In the genomic region with DNA sequence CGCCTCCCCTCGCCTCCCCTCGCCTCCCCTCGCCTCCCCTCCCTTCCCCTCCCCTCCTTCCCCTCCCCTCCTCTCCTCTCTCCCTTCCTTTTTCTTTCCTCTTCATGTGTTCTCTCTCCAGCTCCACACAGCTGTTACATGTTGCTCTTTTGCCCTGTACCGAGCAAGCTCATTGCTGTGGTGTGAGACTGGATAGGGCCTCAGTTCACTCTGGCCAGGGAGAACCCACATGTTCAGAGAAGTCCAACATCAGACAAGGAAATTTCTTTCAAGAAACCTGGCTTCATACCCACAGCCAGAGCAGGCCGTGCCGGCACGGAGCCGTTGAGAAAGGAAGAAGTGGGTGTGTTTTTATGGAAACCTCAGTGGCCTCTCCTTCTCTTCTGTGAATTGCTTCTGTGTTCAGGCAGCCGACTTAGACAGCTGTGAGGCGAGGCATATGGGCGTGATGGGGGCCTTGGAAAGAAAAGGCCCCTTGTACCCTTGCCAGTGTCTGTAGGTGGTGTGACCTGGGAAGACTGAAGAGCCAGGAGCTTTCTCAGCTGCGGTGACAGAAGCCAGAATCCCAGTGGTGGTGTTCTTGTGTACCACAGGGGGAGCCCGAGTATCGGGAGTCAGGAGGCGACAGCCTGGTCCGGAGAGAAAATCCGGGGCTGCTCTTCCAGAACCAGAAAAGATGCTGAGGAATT, we compare ENCODE assay signal across 9 mouse cellular contexts. TPM values are rescaled to one million over a fixed set of nuclear protein-coding genes. Genes with fewer than 3 reads are reported as not detected.
DNase-seq lines count a peak whose midpoint lies in the region; ATAC-seq and TF ChIP-seq lines count a peak whose summit lies in the region.
"Had no signal": no experiment of that assay in that cellular context is flagged by ENCODE, and none has a peak within 500 bp of the region (broad histone marks: within the 10 kb centered on the region; RNA-seq: fewer than 3 reads in every experiment).

No protein-coding gene starts in this region.

- H3K9me3 ChIP-seq in heart, embryonic 12.5 days (replicated peaks) = no peaks in the 10 kb centered on the region
- H3K9me3 ChIP-seq in ES-E14 (ENCODE audit: control insufficient read depth, insufficient read depth, low read depth, low read length) = no peaks in the 10 kb centered on the region
- no peaks in the 10 kb centered on the region for H3K9me3 ChIP-seq in limb, embryonic 12.5 days

- H3K4me3 ChIP-seq in heart, embryonic 12.5 days = no peak overlapping the region
- no peak overlapping the region for H3K4me3 ChIP-seq in ES-E14 (ENCODE audit: insufficient read depth in 1 of 2, low read depth in 1 of 2, low read length in 2 of 2, poor library complexity in 1 of 2, severe bottlenecking in 1 of 2)
- H3K4me3 ChIP-seq in limb, embryonic 12.5 days (replicated peaks) = no peak overlapping the region
- H3K4me3 ChIP-seq in thymus, adult 2 months (ENCODE audit: control insufficient read depth, insufficient read depth, low read length) = no peak overlapping the region

- H3K9ac ChIP-seq in heart, embryonic 12.5 days = no peak overlapping the region
- H3K9ac ChIP-seq in ES-E14 (ENCODE audit: insufficient read depth, low read depth, low read length, poor library complexity, severe bottlenecking) = no peak overlapping the region
- no peak overlapping the region for H3K9ac ChIP-seq in limb, embryonic 12.5 days (replicated peaks)

- WGBS in heart, embryonic 12.5 days = 65% methylated on average over 14 of the region's 18 CpGs
- WGBS in limb, embryonic 12.5 days = 60% methylated on average over 15 of the region's 18 CpGs
- 76% methylated on average over 15 of the region's 18 CpGs for WGBS in thymus, adult 2 months

- no peaks in the 10 kb centered on the region for H3K36me3 ChIP-seq in heart, embryonic 12.5 days
- no peaks in the 10 kb centered on the region for H3K36me3 ChIP-seq in ES-E14 (ENCODE audit: control insufficient read depth, insufficient read depth, low read length, poor library complexity, severe bottlenecking)
- H3K36me3 ChIP-seq in limb, embryonic 12.5 days = no peaks in the 10 kb centered on the region
- H3K36me3 ChIP-seq in thymus, adult 2 months (ENCODE audit: control insufficient read depth, insufficient read depth, low read length) = no peaks in the 10 kb centered on the region
- H3K36me3 ChIP-seq: G1E had no signal

- H3K27me3 ChIP-seq in heart, embryonic 12.5 days (replicated peaks) = no peaks in the 10 kb centered on the region
- H3K27me3 ChIP-seq in limb, embryonic 12.5 days = no peaks in the 10 kb centered on the region
- H3K27me3 ChIP-seq in thymus, adult 2 months (ENCODE audit: control insufficient read depth, insufficient read depth, low read length) = no peaks in the 10 kb centered on the region

- no peak overlapping the region for H3K4me2 ChIP-seq in heart, embryonic 12.5 days
- H3K4me2 ChIP-seq in limb, embryonic 12.5 days = no peak overlapping the region

- in situ Hi-C loops in ES-E14 (cut with MboI; ENCODE audit: low sequenced_read_pairs in 2 of 2, unreplicated experiment in 2 of 2) = loop anchor here in 1 of 2 experiments (25.0 kb wide), 1 partner anchor 303 kb away; a partner anchor contains a TSS

- H3K4me1 ChIP-seq in heart, embryonic 12.5 days (replicated peaks) = 0 out of 2 replicates have a peak, but pooled peaks cover 6% of the 10 kb centered on the region
- 0 out of 4 replicates have a peak, but pooled peaks cover 0 to 2% of the 10 kb centered on the region in 2 experiments for H3K4me1 ChIP-seq in ES-E14 (ENCODE audit: control insufficient read depth in 2 of 2, insufficient read depth in 2 of 2, low read length in 2 of 2, poor library complexity in 1 of 2)
- peaks cover 17% of the 10 kb centered on the region for H3K4me1 ChIP-seq in limb, embryonic 12.5 days (replicated peaks)
- H3K4me1 ChIP-seq in thymus, adult 2 months (replicated peaks; ENCODE audit: control insufficient read depth, insufficient read depth, low read length) = no peaks in the 10 kb centered on the region

- H3K27ac ChIP-seq in heart, embryonic 12.5 days (ENCODE audit: poor library complexity, severe bottlenecking) = no peak overlapping the region
- no peak overlapping the region for H3K27ac ChIP-seq in ES-E14 (ENCODE audit: insufficient read depth, low read depth, low read length, poor library complexity, severe bottlenecking)
- H3K27ac ChIP-seq in limb, embryonic 12.5 days = peak overlapping the region; percentile 78
- no peak overlapping the region for H3K27ac ChIP-seq in thymus, adult 2 months (ENCODE audit: control insufficient read depth, insufficient read depth, low read length)

- intact Hi-C loops in heart, postnatal 36 days (cut with DNase I) = loop anchor here (10.0 kb wide), 2 partner anchors 535 to 635 kb away; a partner anchor contains a TSS

- DNase-seq in heart, adult 18-20 months = peak; percentile 33 to 49
- DNase-seq in ES-E14 (ENCODE audit: low read depth, low spot score) = peak; percentile 36
- peak; percentile 65 to 76 for DNase-seq in cerebellum, postnatal 14 days
- peak; percentile 25 to 30 for DNase-seq in heart, postnatal 36 days
- DNase-seq in thymus, adult 2 months = no peak

- ATAC-seq in heart, embryonic 12.5 days (ENCODE audit: insufficient number of reproducible peaks, low FRiP score) = no peak
- ATAC-seq in limb, embryonic 12.5 days (ENCODE audit: insufficient number of reproducible peaks, insufficient read depth, low FRiP score, low TSS enrichment, low read depth) = no peak
- ATAC-seq in megakaryocyte progenitor cell, adult 5-6 weeks (replicated peaks; ENCODE audit: poor library complexity) = no peak

- no peak for TF ChIP-seq POLR2A in thymus, adult 2 months (IDR thresholded peaks at IDR 0.05; ENCODE audit: control insufficient read depth, extremely low read depth, insufficient read depth, low read length, poor library complexity)

- no peak for TF ChIP-seq CTCF in thymus, adult 2 months (IDR thresholded peaks at IDR 0.05; ENCODE audit: borderline replicate concordance, control insufficient read depth, extremely low read depth, insufficient read depth, low read length, poor library complexity)

TF ChIP-seq in ES-E14, 5 proteins besides CTCF, POLR2A, EP300 and RAD21:
- TF ChIP-seq HCFC1 (IDR thresholded peaks at IDR 0.05; ENCODE audit: borderline replicate concordance, insufficient read depth, low read length) = no peak

RNA-seq across cellular contexts. Expression of a gene that starts 11.0 kb away (rescaled TPM):
- total RNA-seq in heart, adult 18-20 months (2021) = not detected
- 0.09 and 0.15 TPM in 2 replicates for polyA plus RNA-seq in heart, embryonic 12.5 days (2016; fragmentation: Nextera tagmentation; extraction: Ambion mirVana)
- total RNA-seq in ES-E14 (2012; rRNA removed) = not detected in 2 replicates
- total RNA-seq in heart, postnatal 36 days (2021) = not detected
- 0.56 and 0.76 TPM in 2 replicates for polyA plus RNA-seq in limb, embryonic 12.5 days (2016; fragmentation: Nextera tagmentation; extraction: Ambion mirVana)
- polyA plus RNA-seq in thymus, adult 2 months (2012; rRNA removed) = 0.13 TPM in 1 of 2 replicates, not detected in the other
- total RNA-seq in megakaryocyte progenitor cell, adult 5-6 weeks (2015) = not detected in 2 replicates
- 0.25 TPM in 1 of 2 replicates, not detected in the other for total RNA-seq in megakaryocyte progenitor cell, adult 5-6 weeks (2017)
- polyA plus RNA-seq: G1E had no signal
